Mouse (Mus musculus) stomach, embryonic 14.5 days (tissue): ENCODE data around the gene Isoc2b. TPM values are rescaled to one million over a fixed set of nuclear protein-coding genes. Genes with fewer than 3 reads are reported as not detected.

Experiments used
- ATAC-seq: fragments of 200-750 bp; cut with Nextera tagmentation; 2 replicates; pipeline ENCODE4 v1.8.0; 2017; ENCODE audit warnings: low read depth, moderate TSS enrichment; ENCODE audit not compliant: insufficient number of reproducible peaks, insufficient read depth, low FRiP score
- H3K27ac ChIP-seq: fragments of 300-500 bp; sonication (generic); 2 replicates; pipeline ENCODE4 v1.5.1; 2014; ENCODE audit warnings: mild to moderate bottlenecking, low read length, moderate library complexity, mixed read lengths
- H3K27me3 ChIP-seq: fragments of 300-500 bp; sonication (generic); 2 replicates; pipeline ENCODE4 v1.6.1; 2014; ENCODE audit warnings: low read length, control low read depth, mixed read lengths; ENCODE audit not compliant: control insufficient read depth, insufficient read depth
- H3K36me3 ChIP-seq: fragments of 300-500 bp; sonication (generic); 2 replicates; pipeline ENCODE4 v1.6.1; 2014; ENCODE audit warnings: mild to moderate bottlenecking, control low read depth, low read length, moderate library complexity, mixed read lengths; ENCODE audit not compliant: control insufficient read depth, insufficient read depth
- H3K4me1 ChIP-seq: fragments of 300-500 bp; sonication (generic); 2 replicates; pipeline ENCODE4 v1.6.1; 2014; ENCODE audit warnings: low read length, control low read depth, mixed read lengths; ENCODE audit not compliant: control insufficient read depth, insufficient read depth
- H3K4me2 ChIP-seq: fragments of 300-500 bp; sonication (generic); replicated peaks from 2 replicates; pipeline ENCODE4 v1.6.1; 2014; ENCODE audit warnings: low read depth, low read length, control low read depth
- H3K4me3 ChIP-seq: fragments of 300-500 bp; sonication (generic); 2 replicates; pipeline ENCODE4 v1.5.1; 2014; ENCODE audit warnings: low read depth, low read length, control low read depth
- H3K9ac ChIP-seq: fragments of 300-500 bp; sonication (generic); replicated peaks from 2 replicates; pipeline ENCODE4 v1.6.1; 2014; ENCODE audit warnings: low read depth, mild to moderate bottlenecking, control low read depth, low read length, moderate library complexity, mixed read lengths
- H3K9me3 ChIP-seq: fragments of 300-500 bp; sonication (generic); 2 replicates; pipeline ENCODE4 v1.6.1; 2016; ENCODE audit warnings: low read depth, low read length, control low read depth; ENCODE audit not compliant: control insufficient read depth
- WGBS: fragments of 180-500 bp; shearing (Covaris S2); extraction: QIAGEN DNeasy Blood & Tissue Kit; methylation state at CpG from one replicate; pipeline ENCODE4 v1.1.7; 2014; 5-methylcytosine and 5-hydroxymethylcytosine counted together
- polyA plus RNA-seq: library from polyadenylated mRNA; unstranded; fragments of >200 nt; fragmentation: Nextera tagmentation; extraction: Ambion mirVana; gene quantifications from 2 replicates; pipeline ENCODE4 v1.2.1, GENCODE M21; 2014

Isoc2b gene
- 7.0 and 7.8 TPM in 2 replicates for polyA plus RNA-seq

GRCm38 (mm10) chr7:4870133-4870532, at the start of gene Isoc2b:
Gene Isoc2b (minus strand): TSS chr7:4870258.
- 39% methylated on average over 6 of the region's 6 CpGs for WGBS
- H3K27me3 ChIP-seq = no peaks in the 10 kb centered on the region
- H3K4me2 ChIP-seq = no peak within 1 kb of the TSS
- no peak within 1 kb of the TSS for H3K27ac ChIP-seq
- no peaks in the 10 kb centered on the region for H3K36me3 ChIP-seq
- ATAC-seq = no peak
- H3K9me3 ChIP-seq = no peaks in the 10 kb centered on the region
- H3K4me1 ChIP-seq = 0 out of 2 replicates have a peak, but pooled peaks cover 4% of the 10 kb centered on the region
- no peak within 1 kb of the TSS for H3K4me3 ChIP-seq
- no peak within 1 kb of the TSS for H3K9ac ChIP-seq

- no peak for ATAC-seq
- Histone ChIP-seq H3K36me3 (peaks cover 28% of the 10 kb centered on the region), H3K4me2 (no peak overlapping the region), H3K9me3 (no peaks in the 10 kb centered on the region), H3K4me3 (no peak overlapping the region), H3K4me1 (peaks cover 32% of the 10 kb centered on the region), H3K9ac (no peak overlapping the region), H3K27ac (no peak overlapping the region), H3K27me3 (no peaks in the 10 kb centered on the region)
- 85% methylated on average over 21 of the region's 21 CpGs for WGBS
Observed at GRCm38 (mm10) chr7:4919096-4919495, 49.0 kb upstream of the Isoc2b start.

- Histone ChIP-seq H3K27ac (no peak overlapping the region), H3K27me3 (no peaks in the 10 kb centered on the region), H3K9me3 (no peaks in the 10 kb centered on the region), H3K36me3 (peaks cover 28% of the 10 kb centered on the region), H3K4me2 (no peak overlapping the region), H3K4me3 (no peak overlapping the region), H3K9ac (no peak overlapping the region), H3K4me1 (peaks cover 28% of the 10 kb centered on the region)
- 94% methylated on average over 15 of the region's 15 CpGs for WGBS
- no peak for ATAC-seq
Observed at GRCm38 (mm10) chr7:4918681-4919080, 48.6 kb upstream of the Isoc2b start.

DNA sequence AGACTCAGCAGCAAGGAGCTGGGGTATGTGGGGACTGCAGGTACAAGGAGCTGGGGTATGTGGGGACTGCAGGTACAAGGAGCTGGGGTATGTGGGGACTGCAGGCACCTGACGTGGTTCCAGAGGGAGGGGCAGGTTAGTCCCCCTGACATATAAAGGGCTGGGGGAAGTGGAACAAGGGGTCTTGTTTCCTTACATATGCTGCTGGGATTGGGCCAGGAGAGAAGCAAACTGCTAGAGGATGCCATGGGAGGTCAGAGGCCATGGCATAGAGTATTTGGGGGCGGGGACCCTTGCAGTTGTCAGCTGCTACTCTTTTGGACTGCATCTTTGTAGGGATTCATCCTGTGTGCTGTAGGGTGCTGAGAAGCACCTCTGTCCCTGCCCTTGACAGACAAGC, 47.4 kb upstream of the Isoc2b start:
- Histone ChIP-seq H3K4me2 (no peak overlapping the region), H3K9me3 (no peaks in the 10 kb centered on the region), H3K27ac (no peak overlapping the region), H3K36me3 (peaks cover 28% of the 10 kb centered on the region), H3K4me3 (no peak overlapping the region), H3K4me1 (peaks cover 16% of the 10 kb centered on the region), H3K9ac (no peak overlapping the region), H3K27me3 (no peaks in the 10 kb centered on the region)
- 86% methylated on average over 2 of the region's 2 CpGs for WGBS
- no peak for ATAC-seq

GRCm38 (mm10) chr7:4915669-4916416, 45.8 kb upstream of the Isoc2b start:
- no peaks in the 10 kb centered on the region for H3K27me3 ChIP-seq
- peak overlapping the region; percentile 72 for H3K9ac ChIP-seq
- peaks cover 8% of the 10 kb centered on the region; the same call in 1 of the 2 replicates for H3K4me1 ChIP-seq
- peak overlapping the region; percentile 54 for H3K4me2 ChIP-seq
- H3K4me3 ChIP-seq = peak overlapping the region; percentile 56
- peak; percentile 44; the same call in 1 of the 2 replicates for ATAC-seq
- H3K9me3 ChIP-seq = no peaks in the 10 kb centered on the region
- WGBS = 8% methylated on average over 14 of the region's 14 CpGs
- H3K36me3 ChIP-seq = peaks cover 19% of the 10 kb centered on the region
- peak overlapping the region; percentile 93 for H3K27ac ChIP-seq

DNA sequence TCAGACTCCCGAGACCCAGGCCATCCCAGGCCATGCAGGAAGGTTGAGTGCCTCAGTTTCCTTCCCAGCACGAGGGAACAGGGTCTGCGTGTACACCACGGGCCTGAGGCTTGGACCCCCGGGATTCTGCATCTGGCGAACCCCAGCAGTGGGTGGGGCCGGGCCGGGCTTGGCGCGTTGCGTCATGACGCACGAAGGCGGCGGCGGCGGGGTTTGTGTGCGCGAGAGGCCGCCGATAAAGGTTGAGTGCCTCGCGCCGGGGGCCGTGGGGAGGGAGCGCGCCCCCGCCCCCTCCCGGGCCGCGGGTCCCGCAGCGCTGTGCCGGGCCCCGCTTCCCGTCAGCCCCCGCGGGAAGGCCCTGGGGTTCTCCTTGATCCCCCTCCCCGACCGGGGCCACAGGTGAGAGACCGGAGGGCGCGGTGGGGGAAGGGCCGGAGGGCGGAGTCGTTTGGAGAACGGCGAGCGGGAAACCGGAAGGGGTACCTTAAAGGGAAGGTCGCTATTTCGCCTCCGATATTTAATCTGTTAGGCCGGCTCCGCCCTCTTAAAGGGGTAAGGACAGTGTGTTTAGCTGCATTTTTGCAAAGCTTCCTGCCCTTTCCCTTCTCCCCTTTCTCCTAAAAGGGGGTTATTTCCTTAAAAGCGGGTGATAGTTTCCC, 45.1 kb upstream of the Isoc2b start, which contains the start of gene Zfp628:
Gene Zfp628, plus strand, starts transcription at position 211 of the 659 bp plus-strand sequence.
- ATAC-seq = peak; percentile 89
- Histone ChIP-seq H3K4me1 (peaks cover 8% of the 10 kb centered on the region; the same call in 1 of the 2 replicates), H3K36me3 (peaks cover 15% of the 10 kb centered on the region; the same call in 1 of the 2 replicates), H3K9ac (peak within 1 kb of the TSS; percentile 72), H3K27me3 (no peaks in the 10 kb centered on the region), H3K9me3 (no peaks in the 10 kb centered on the region), H3K4me3 (peak within 1 kb of the TSS; percentile 56), H3K27ac (peak within 1 kb of the TSS; percentile 93), H3K4me2 (peak within 1 kb of the TSS; percentile 54)
- WGBS = under 1% methylated on average over 54 of the region's 56 CpGs

GRCm38 (mm10) chr7:4912248-4912647, 42.2 kb upstream of the Isoc2b start:
- WGBS = 66% methylated on average over 5 of the region's 5 CpGs
- Histone ChIP-seq H3K9ac (no peak overlapping the region), H3K36me3 (no peaks in the 10 kb centered on the region), H3K27ac (no peak overlapping the region), H3K9me3 (no peaks in the 10 kb centered on the region), H3K4me1 (peaks cover 8% of the 10 kb centered on the region; the same call in 1 of the 2 replicates), H3K4me2 (no peak overlapping the region), H3K4me3 (no peak overlapping the region), H3K27me3 (no peaks in the 10 kb centered on the region)
- no peak for ATAC-seq

DNA sequence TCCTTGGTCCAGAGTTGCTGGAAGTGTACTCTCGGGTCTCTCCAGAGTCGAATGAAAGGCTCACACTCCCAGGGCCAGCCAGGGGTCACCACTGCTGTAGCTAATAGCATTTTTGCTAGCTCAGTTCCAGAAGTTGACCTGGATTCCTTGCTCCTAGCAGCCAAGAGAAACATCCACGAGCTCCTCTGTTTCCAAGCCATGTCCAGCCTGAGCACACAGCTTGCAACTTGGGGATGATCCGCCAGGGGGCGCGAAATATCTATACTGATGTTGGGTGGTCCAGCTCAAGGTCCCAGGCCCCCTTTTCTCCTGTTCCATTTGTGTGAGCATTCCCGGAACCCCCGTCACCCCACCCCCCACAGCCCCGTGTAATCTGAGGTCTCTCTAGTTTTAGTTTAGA, 41.5 kb upstream of the Isoc2b start:
- Histone ChIP-seq H3K27ac (0 out of 2 replicates have a peak overlapping the region, but pooled peaks have one; percentile 10), H3K4me3 (no peak overlapping the region), H3K4me2 (no peak overlapping the region), H3K36me3 (no peaks in the 10 kb centered on the region), H3K9me3 (no peaks in the 10 kb centered on the region), H3K27me3 (no peaks in the 10 kb centered on the region), H3K4me1 (peaks cover 6% of the 10 kb centered on the region; the same call in 1 of the 2 replicates), H3K9ac (no peak overlapping the region)
- no peak for ATAC-seq
- WGBS = 29% methylated on average over 9 of the region's 9 CpGs
